Mouse (Mus musculus): Measurements from ENCODE around the gene Spata17.

DNA sequence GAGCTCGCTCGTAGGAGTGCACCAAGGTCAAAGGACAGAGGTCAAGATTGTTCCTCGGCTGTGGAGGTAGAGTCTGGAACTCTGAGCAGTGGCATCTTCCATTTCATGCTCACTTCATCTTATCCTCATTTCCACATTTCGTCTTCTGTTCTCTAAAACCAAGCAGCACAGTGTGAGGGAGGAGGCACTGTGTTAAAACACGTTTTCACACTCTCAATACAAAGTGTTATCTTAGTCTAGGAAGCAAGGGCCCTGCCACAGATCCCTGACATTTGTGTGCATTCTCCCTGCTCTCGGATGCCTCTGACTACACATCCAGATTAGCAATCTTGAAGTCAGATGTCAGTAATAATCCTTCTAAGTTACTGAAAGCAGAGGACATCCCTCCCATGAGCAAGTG lies 170.5 kb downstream of the Spata17 start:
- TF ChIP-seq FLI1 (IDR thresholded peaks at IDR 0.05; ENCODE audit: low read length) (no peak), GATA1 (IDR thresholded peaks at IDR 0.05; ENCODE audit: borderline replicate concordance, low read length) (no peak)

All from megakaryocyte, embryonic 14.5 days (primary cell).